Mouse (Mus musculus): Measurements from ENCODE around the gene Arl15. TPM values are rescaled to one million over a fixed set of nuclear protein-coding genes. Genes with fewer than 3 reads are reported as not detected.

Gene Arl15
- polyA plus RNA-seq, 1 experiment from 2014 or later = 19.5 TPM

DNA sequence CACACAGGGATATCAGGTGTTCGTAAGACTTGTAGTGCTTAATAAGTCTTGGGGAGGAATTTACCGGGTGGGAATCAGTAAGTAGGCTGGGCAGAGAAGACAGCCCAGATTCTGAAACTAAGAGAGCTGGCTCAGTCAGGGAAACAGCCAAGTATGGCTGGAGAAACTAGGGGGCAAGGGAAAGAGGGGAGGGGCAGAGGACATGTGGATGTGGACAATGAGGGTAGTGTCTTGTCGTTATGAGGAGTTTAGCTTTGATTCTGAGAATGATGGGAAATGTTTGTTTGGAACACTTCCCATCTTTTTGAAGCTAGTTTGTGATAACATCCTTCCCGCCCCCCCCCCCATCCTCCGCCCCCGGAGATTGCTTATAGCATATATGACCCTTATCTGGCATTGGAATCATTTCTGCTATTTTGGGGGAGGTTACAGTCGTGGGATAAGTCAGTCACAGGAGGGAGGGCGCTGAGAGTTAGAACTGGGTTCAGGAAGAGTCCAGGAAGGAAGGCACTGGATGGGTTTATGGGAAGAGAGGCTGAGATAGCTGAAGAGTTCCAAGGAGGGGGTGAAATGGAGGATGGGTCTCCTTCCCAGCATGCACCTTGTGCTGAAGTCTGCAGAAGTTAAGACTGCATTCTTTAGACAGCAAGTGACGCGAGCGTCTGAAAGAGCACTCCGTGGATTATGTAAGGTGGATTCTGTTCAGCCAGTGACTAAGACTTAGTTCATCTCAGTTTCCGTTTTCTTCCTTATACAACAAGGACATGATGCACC lies 57.5 kb downstream of the Arl15 start:
- no peak overlapping the region for H3K4me2 ChIP-seq (replicated peaks)
- no peak overlapping the region for H3K9ac ChIP-seq (replicated peaks)
- no peak overlapping the region for H3K27ac ChIP-seq (replicated peaks)
- H3K4me1 ChIP-seq = no peaks in the 10 kb centered on the region
- no peak overlapping the region for H3K4me3 ChIP-seq
- no peak for ATAC-seq (replicated peaks)
- no peaks in the 10 kb centered on the region for H3K9me3 ChIP-seq
- no peaks in the 10 kb centered on the region for H3K27me3 ChIP-seq
- WGBS = 92% methylated on average over 13 of the region's 13 CpGs
- no peaks in the 10 kb centered on the region for H3K36me3 ChIP-seq

DNA sequence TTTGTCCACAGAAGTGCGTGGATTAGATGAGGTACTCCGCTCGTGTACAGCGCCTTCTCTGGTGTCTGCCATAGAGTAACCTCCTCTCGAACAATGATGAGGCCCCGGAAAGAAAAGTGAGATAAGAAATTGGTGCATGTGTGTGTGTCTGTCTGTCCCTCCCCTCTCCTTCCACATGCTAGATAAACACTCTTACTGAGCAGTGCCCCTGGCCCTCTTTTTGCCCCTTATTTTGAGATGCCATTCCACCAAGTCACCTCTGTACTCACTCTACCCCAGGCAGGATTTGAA lies 58.0 kb downstream of the Arl15 start:
- WGBS = 93% methylated on average over 6 of the region's 6 CpGs
- Histone ChIP-seq H3K4me1 (no peaks in the 10 kb centered on the region), H3K4me2 (replicated peaks) (no peak overlapping the region), H3K36me3 (no peaks in the 10 kb centered on the region), H3K27ac (replicated peaks) (no peak overlapping the region), H3K9ac (replicated peaks) (no peak overlapping the region), H3K27me3 (no peaks in the 10 kb centered on the region), H3K4me3 (no peak overlapping the region), H3K9me3 (no peaks in the 10 kb centered on the region)
- no peak for ATAC-seq (replicated peaks)

GRCm38 (mm10) chr13:113854146-113854545 lies 59.8 kb downstream of the Arl15 start:
- H3K36me3 ChIP-seq = no peaks in the 10 kb centered on the region
- no peak overlapping the region for H3K4me3 ChIP-seq
- whole genome bisulfite sequencing = 94% methylated on average over 4 of the region's 4 CpGs
- no peaks in the 10 kb centered on the region for H3K9me3 ChIP-seq
- peaks cover 2% of the 10 kb centered on the region; the same call in 1 of the 2 replicates for H3K4me1 ChIP-seq
- H3K9ac ChIP-seq (replicated peaks) = no peak overlapping the region
- no peaks in the 10 kb centered on the region for H3K27me3 ChIP-seq
- no peak overlapping the region for H3K27ac ChIP-seq (replicated peaks)
- ATAC-seq (replicated peaks) = no peak
- H3K4me2 ChIP-seq (replicated peaks) = no peak overlapping the region

GRCm38 (mm10) chr13:113854551-113855312 lies 60.4 kb downstream of the Arl15 start:
- no peak for ATAC-seq (replicated peaks)
- WGBS = 75% methylated on average over 13 of the region's 13 CpGs
- Histone ChIP-seq H3K9ac (replicated peaks) (no peak overlapping the region), H3K4me3 (no peak overlapping the region), H3K9me3 (no peaks in the 10 kb centered on the region), H3K4me2 (replicated peaks) (no peak overlapping the region), H3K4me1 (peaks cover 2% of the 10 kb centered on the region; the same call in 1 of the 2 replicates), H3K27ac (replicated peaks) (no peak overlapping the region), H3K36me3 (no peaks in the 10 kb centered on the region), H3K27me3 (no peaks in the 10 kb centered on the region)

DNA sequence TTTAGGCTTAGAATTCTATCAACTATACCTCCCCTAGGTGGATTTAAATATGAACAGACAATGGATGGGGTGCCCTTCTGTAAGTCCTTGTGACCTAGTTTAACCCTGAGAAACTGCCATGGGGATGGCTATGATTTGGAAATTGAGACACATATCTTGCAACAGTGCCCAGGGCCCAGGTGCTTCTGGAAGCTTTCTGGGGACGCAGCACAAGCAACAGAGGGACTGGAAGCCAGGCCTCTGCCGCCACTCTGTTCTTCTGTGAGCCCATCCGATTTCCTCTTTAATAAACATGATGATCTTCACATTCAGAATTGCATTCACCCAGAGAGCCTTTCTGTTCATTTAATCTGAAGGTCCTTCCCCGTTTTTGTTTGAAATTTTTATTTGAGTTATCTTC lies 62.6 kb downstream of the Arl15 start:
- ATAC-seq (replicated peaks) = no peak
- WGBS = 85% methylated on average over 4 of the region's 4 CpGs

DNA sequence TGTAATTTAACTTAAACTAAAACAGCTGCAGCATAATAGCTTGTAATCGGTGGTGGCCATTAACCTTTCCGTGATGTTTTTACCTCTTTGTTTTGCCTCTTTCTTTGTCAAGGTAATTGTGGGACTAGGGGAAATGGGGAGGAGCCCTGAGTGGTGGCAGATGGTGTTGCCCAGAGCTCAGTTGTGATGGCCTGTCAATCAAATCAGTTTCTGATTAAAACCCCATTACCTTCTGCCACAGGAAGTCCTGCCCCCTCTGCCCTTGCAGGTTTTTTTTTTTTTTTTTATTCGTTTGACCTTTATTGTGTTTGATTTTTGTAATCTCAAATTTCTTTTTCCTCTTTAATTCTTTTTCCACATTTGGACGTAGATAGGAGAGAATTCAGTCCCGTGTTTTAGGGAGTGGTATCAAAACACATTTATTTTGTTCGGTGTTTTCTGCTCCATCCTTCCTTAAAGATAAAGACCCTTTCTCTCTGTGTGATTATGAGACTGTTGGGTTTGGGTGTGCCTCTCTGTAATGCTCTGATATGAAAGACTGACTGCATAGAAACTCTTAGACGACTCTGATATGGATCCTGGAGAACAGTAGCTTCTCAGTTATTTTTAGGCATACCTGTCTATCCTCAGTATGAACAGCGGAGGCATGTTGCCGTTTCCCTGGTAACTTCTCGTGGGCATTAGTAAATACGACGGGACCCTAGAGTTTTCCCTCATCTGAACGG lies 64.5 kb downstream of the Arl15 start:
- Histone ChIP-seq H3K36me3 (no peaks in the 10 kb centered on the region), H3K27ac (replicated peaks) (0 out of 2 replicates have a peak overlapping the region, but pooled peaks have one; percentile 9), H3K9me3 (no peaks in the 10 kb centered on the region), H3K4me1 (peaks cover 10% of the 10 kb centered on the region; the same call in 1 of the 2 replicates), H3K4me3 (no peak overlapping the region), H3K27me3 (no peaks in the 10 kb centered on the region), H3K4me2 (replicated peaks) (no peak overlapping the region), H3K9ac (replicated peaks) (no peak overlapping the region)
- 61% methylated on average over 13 of the region's 13 CpGs for WGBS
- peak; percentile 53 for ATAC-seq (replicated peaks)

More for the DNA sequence above, 62.6 kb downstream of the Arl15 start:
- Histone ChIP-seq H3K4me2 (replicated peaks) (no peak overlapping the region), H3K27me3 (no peaks in the 10 kb centered on the region), H3K4me1 (peaks cover 10% of the 10 kb centered on the region; the same call in 1 of the 2 replicates), H3K27ac (replicated peaks) (no peak overlapping the region), H3K36me3 (no peaks in the 10 kb centered on the region), H3K9ac (replicated peaks) (no peak overlapping the region), H3K9me3 (no peaks in the 10 kb centered on the region), H3K4me3 (no peak overlapping the region)

GRCm38 (mm10) chr13:113859392-113859776 lies 65.1 kb downstream of the Arl15 start:
- no peak for ATAC-seq (replicated peaks)
- no peaks in the 10 kb centered on the region for H3K27me3 ChIP-seq
- no peak overlapping the region for H3K4me2 ChIP-seq (replicated peaks)
- H3K9ac ChIP-seq (replicated peaks) = no peak overlapping the region
- no peaks in the 10 kb centered on the region for H3K36me3 ChIP-seq
- WGBS = 70% methylated on average over 11 of the region's 11 CpGs
- H3K4me1 ChIP-seq = peaks cover 10% of the 10 kb centered on the region; the same call in 1 of the 2 replicates
- H3K9me3 ChIP-seq = no peaks in the 10 kb centered on the region
- H3K4me3 ChIP-seq = no peak overlapping the region
- 0 out of 2 replicates have a peak overlapping the region, but pooled peaks have one; percentile 9 for H3K27ac ChIP-seq (replicated peaks)

GRCm38 (mm10) chr13:113860816-113861215 lies 66.5 kb downstream of the Arl15 start:
- Histone ChIP-seq H3K4me1 (peaks cover 10% of the 10 kb centered on the region; the same call in 1 of the 2 replicates), H3K36me3 (no peaks in the 10 kb centered on the region), H3K9me3 (no peaks in the 10 kb centered on the region), H3K4me2 (replicated peaks) (no peak overlapping the region), H3K9ac (replicated peaks) (no peak overlapping the region), H3K4me3 (no peak overlapping the region), H3K27ac (replicated peaks) (no peak overlapping the region), H3K27me3 (no peaks in the 10 kb centered on the region)
- ATAC-seq (replicated peaks) = no peak
- 70% methylated on average over 4 of the region's 4 CpGs for WGBS

- H3K27ac ChIP-seq (replicated peaks) = no peak overlapping the region
- no peaks in the 10 kb centered on the region for H3K9me3 ChIP-seq
- WGBS = 91% methylated on average over 9 of the region's 9 CpGs
Observed at GRCm38 (mm10) chr13:113861231-113861630, 66.9 kb downstream of the Arl15 start.

GRCm38 (mm10) chr13:113862951-113863350 lies 68.6 kb downstream of the Arl15 start:
- ATAC-seq (replicated peaks) = no peak
- WGBS = 89% methylated on average over 10 of the region's 10 CpGs

More at GRCm38 (mm10) chr13:113861231-113861630, 66.9 kb downstream of the Arl15 start:
- ATAC-seq (replicated peaks) = no peak
- Histone ChIP-seq H3K9ac (replicated peaks) (no peak overlapping the region), H3K27me3 (no peaks in the 10 kb centered on the region), H3K4me1 (peaks cover 10% of the 10 kb centered on the region; the same call in 1 of the 2 replicates), H3K4me2 (replicated peaks) (no peak overlapping the region), H3K4me3 (no peak overlapping the region), H3K36me3 (no peaks in the 10 kb centered on the region)

DNA sequence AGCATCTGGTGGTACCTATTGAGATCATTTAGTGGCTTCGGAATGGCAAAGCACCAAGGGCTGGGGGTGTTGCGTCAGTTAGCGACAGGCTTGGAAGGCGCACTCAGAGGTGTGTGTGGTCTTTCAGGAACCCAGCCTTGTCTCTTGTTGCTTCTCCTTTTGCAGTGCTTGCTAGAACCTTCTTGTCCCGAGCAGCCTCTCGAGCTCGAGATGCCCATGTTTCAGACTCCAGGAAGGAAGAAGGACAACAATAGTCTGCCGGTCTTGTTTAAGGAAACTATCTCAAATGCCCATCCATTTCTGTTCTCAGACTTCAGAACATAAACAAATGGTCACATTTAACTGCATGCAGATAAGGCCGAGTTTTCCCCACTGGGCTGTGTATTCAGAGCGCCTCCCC lies 69.4 kb downstream of the Arl15 start:
- Histone ChIP-seq H3K4me1 (peaks cover 9% of the 10 kb centered on the region; the same call in 1 of the 2 replicates), H3K36me3 (no peaks in the 10 kb centered on the region), H3K27ac (replicated peaks) (no peak overlapping the region), H3K9ac (replicated peaks) (no peak overlapping the region), H3K4me2 (replicated peaks) (no peak overlapping the region), H3K27me3 (no peaks in the 10 kb centered on the region), H3K4me3 (no peak overlapping the region), H3K9me3 (no peaks in the 10 kb centered on the region)
- WGBS = 90% methylated on average over 10 of the region's 10 CpGs
- no peak for ATAC-seq (replicated peaks)

More at GRCm38 (mm10) chr13:113862951-113863350, 68.6 kb downstream of the Arl15 start:
- Histone ChIP-seq H3K4me1 (peaks cover 10% of the 10 kb centered on the region; the same call in 1 of the 2 replicates), H3K9ac (replicated peaks) (no peak overlapping the region), H3K9me3 (no peaks in the 10 kb centered on the region), H3K4me3 (no peak overlapping the region), H3K4me2 (replicated peaks) (no peak overlapping the region), H3K36me3 (no peaks in the 10 kb centered on the region), H3K27ac (replicated peaks) (no peak overlapping the region), H3K27me3 (no peaks in the 10 kb centered on the region)

DNA sequence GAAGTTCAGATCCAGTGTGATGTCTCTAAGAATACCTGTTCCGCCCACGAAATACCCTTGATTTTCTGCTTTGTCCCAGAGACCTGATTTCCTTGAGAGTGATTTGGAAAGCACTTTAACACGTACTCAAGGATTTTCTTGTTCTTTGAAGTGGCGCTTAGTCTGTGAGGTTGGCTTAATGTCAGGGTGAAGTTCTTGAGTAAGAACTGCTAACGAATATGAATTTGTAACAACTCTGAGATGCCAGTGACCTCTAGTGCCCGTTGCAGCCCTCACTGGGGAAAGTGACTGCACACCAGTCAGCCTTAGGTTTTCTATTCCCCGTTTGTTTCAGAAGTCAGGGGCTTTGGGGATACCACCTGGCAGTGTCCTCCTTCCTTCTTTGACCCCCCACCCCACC lies 70.0 kb downstream of the Arl15 start:
- Histone ChIP-seq H3K27me3 (no peaks in the 10 kb centered on the region), H3K9ac (replicated peaks) (no peak overlapping the region), H3K4me3 (no peak overlapping the region), H3K36me3 (no peaks in the 10 kb centered on the region), H3K4me2 (replicated peaks) (no peak overlapping the region), H3K9me3 (no peaks in the 10 kb centered on the region), H3K27ac (replicated peaks) (no peak overlapping the region), H3K4me1 (0 out of 2 replicates have a peak, but pooled peaks cover 8% of the 10 kb centered on the region)
- ATAC-seq (replicated peaks) = no peak
- 63% methylated on average over 7 of the region's 7 CpGs for WGBS
